Mouse (Mus musculus) testis, adult 2 months (tissue): ENCODE measurements at regions not wholly inside any gene's neighbourhood (a gene's known extent, or its start where the extent isn't known, plus 50 kb on each side); places are given as distances from the start of the nearest gene placed in this dataset.

Source experiments
- CTCF ChIP-seq: fragments of 200-500 bp; IDR thresholded peaks from 2 replicates; pipeline ENCODE4 v1.5.1; 2012; ENCODE audit warnings: low read depth, mild to moderate bottlenecking, inconsistent platforms, low read length, moderate library complexity; ENCODE audit not compliant: control insufficient read depth, insufficient read depth, insufficient replicate concordance
- POLR2A ChIP-seq: fragments of 200-500 bp; IDR thresholded peaks from 2 replicates; pipeline ENCODE4 v1.6.1; 2012; ENCODE audit warnings: low read depth, mild to moderate bottlenecking, inconsistent platforms, low read length, moderate library complexity; ENCODE audit not compliant: control insufficient read depth

DNA sequence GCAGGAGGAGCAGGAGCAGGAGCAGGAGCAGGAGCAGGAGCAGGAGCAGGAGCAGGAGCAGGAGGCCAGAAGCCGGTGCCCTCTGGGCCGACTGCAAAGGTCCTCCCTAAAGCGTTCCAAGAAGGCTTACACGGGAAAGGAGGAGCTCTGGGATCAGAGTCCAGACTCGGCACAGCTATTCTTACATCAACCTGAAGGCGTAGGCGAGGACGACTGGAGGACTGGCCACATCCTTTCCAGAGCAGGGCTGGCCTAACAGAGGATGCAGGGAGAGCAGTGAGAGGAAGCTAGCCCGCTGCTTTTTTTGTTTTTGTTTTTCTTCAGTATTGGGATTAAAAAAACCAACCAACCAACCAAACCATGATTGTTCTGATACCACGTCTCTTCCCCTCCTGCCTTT lies 151.5 kb upstream of the Ctnnb1 start:
- TF ChIP-seq CTCF (no peak), POLR2A (no peak)
